Mouse (Mus musculus): Measurements from ENCODE around the gene Uqcr10. TPM values are rescaled to one million over a fixed set of nuclear protein-coding genes. Genes with fewer than 3 reads are reported as not detected.
"Not testable (repeated sequence)": the region's sequence is repeated elsewhere in the genome, so short reads cannot be mapped to it uniquely, and the experiment has no call there.

Uqcr10 gene
- polyA plus RNA-seq, 1 experiment from 2014 or later = 679 TPM

- Histone ChIP-seq H3K4me1 (replicated peaks) (peaks cover 7% of the 10 kb centered on the region; the same call in 1 of the 2 replicates), H3K27ac (no peak overlapping the region), H3K4me3 (replicated peaks) (no peak overlapping the region), H3K9ac (replicated peaks) (no peak overlapping the region), H3K27me3 (no peaks in the 10 kb centered on the region), H3K4me2 (no peak overlapping the region), H3K36me3 (no peaks in the 10 kb centered on the region), H3K9me3 (no peaks in the 10 kb centered on the region)
- WGBS = 82% methylated on average over 4 of the region's 4 CpGs
- no peak for ATAC-seq (ENCODE audit: insufficient number of reproducible peaks, insufficient read depth, low FRiP score, low TSS enrichment, low read depth)
These were observed 11.5 kb upstream of the Uqcr10 start for GRCm38 (mm10) chr11:4715596-4715995.

DNA sequence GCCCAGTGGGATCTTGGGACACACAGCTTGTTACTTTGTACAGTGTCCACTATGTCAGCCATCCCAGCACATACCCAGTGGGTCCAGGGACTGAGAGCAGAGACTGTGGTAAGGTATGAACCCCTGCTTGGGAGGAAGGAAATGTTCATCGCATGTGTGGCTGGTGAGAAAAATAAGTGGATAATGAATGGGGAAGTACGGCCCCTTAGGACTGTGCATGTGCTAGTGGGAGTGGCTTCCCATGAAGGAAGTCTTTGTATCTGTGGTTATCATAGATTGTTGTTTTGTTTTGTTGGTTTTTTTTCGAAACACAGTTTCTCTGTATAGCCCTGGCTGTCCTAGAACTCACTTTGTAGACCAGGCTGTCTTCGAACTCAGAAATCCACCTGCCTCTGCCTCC is 10.6 kb upstream of the Uqcr10 start:
- H3K27me3 ChIP-seq = no peaks in the 10 kb centered on the region
- 91% methylated on average over 4 of the region's 4 CpGs for WGBS

GRCm38 (mm10) chr11:4712822-4713221 is 8.7 kb upstream of the Uqcr10 start:
- H3K9ac ChIP-seq (replicated peaks) = no peak overlapping the region
- ATAC-seq (ENCODE audit: insufficient number of reproducible peaks, insufficient read depth, low FRiP score, low TSS enrichment, low read depth) = no peak
- no peak overlapping the region for H3K4me3 ChIP-seq (replicated peaks)
- no peaks in the 10 kb centered on the region for H3K27me3 ChIP-seq
- H3K36me3 ChIP-seq = no peaks in the 10 kb centered on the region
- no peaks in the 10 kb centered on the region for H3K4me1 ChIP-seq (replicated peaks)
- H3K27ac ChIP-seq = no peak overlapping the region
- no peaks in the 10 kb centered on the region for H3K9me3 ChIP-seq
- H3K4me2 ChIP-seq = no peak overlapping the region

More for the DNA sequence above, 10.6 kb upstream of the Uqcr10 start:
- no peak overlapping the region for H3K4me3 ChIP-seq (replicated peaks)
- H3K4me1 ChIP-seq (replicated peaks) = peaks cover 3% of the 10 kb centered on the region; the same call in 1 of the 2 replicates
- no peak overlapping the region for H3K4me2 ChIP-seq
- H3K27ac ChIP-seq = no peak overlapping the region
- no peaks in the 10 kb centered on the region for H3K36me3 ChIP-seq
- no peak overlapping the region for H3K9ac ChIP-seq (replicated peaks)
- H3K9me3 ChIP-seq = no peaks in the 10 kb centered on the region
- ATAC-seq (ENCODE audit: insufficient number of reproducible peaks, insufficient read depth, low FRiP score, low TSS enrichment, low read depth) = no peak

- ATAC-seq (ENCODE audit: insufficient number of reproducible peaks, insufficient read depth, low FRiP score, low TSS enrichment, low read depth); H3K9me3 ChIP-seq; H3K4me3 ChIP-seq (replicated peaks); H3K27me3 ChIP-seq; H3K36me3 ChIP-seq; H3K4me1 ChIP-seq (replicated peaks); H3K9ac ChIP-seq (replicated peaks); H3K4me2 ChIP-seq; H3K27ac ChIP-seq: not testable (repeated sequence)
- 84% methylated on average over 4 of the region's 4 CpGs for WGBS
These were observed 6.0 kb upstream of the Uqcr10 start for GRCm38 (mm10) chr11:4710188-4710587.

DNA sequence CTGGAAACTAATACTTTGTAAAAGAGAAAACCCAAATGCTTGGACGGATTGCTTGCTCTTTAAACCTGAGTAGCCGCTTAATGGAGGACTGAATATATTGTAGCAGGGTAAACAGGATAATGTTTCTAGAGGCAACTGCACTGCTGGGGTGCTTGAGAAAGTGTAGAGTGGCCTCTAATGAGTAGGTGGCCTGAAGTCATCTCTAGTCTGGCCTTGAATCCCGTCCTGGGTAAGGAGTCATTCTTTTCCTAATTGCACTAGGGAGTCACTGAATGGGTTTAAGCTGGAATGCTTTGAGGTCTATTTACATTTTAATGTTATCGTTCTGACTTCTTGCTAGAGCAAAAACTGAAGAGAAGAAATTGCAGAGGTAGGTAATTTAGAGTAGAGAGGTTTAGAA is 1.0 kb upstream of the Uqcr10 start:
- Histone ChIP-seq H3K27me3 (no peaks in the 10 kb centered on the region), H3K27ac (no peak overlapping the region), H3K36me3 (peaks cover 22% of the 10 kb centered on the region), H3K9ac (replicated peaks) (peak overlapping the region; percentile 54; the same call in 1 of the 2 replicates), H3K4me2 (peak overlapping the region; percentile 74), H3K4me1 (replicated peaks) (peaks cover 12% of the 10 kb centered on the region), H3K4me3 (replicated peaks) (peak overlapping the region; percentile 63), H3K9me3 (no peaks in the 10 kb centered on the region)
- ATAC-seq (ENCODE audit: insufficient number of reproducible peaks, insufficient read depth, low FRiP score, low TSS enrichment, low read depth) = no peak
- 11% methylated on average over 4 of the region's 4 CpGs for WGBS

DNA sequence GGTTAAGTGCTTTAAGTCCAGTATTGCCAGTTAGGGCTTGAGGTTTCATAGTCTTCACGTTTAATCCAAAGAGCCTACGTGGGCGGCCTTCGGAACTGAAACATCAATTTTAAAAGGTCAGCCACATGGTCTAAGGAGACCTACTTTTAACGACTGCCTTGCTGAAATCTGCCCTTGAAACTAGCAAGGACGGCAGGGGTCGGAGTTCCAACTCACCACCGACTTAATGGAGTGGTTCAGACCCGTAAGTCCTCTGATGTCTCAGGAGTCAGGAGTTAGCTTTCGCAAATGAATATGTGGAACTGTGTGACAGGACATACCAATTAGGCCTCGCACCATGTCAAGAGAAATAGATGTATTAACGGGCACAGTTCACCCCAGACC is 462 bp downstream of the Uqcr10 start:
- WGBS = 7% methylated on average over 12 of the region's 12 CpGs
- Histone ChIP-seq H3K9ac (replicated peaks) (peak overlapping the region; percentile 79), H3K4me1 (replicated peaks) (peaks cover 12% of the 10 kb centered on the region), H3K9me3 (no peaks in the 10 kb centered on the region), H3K4me2 (peak overlapping the region; percentile 74), H3K36me3 (peaks cover 22% of the 10 kb centered on the region), H3K4me3 (replicated peaks) (peak overlapping the region; percentile 63), H3K27ac (no peak overlapping the region), H3K27me3 (no peaks in the 10 kb centered on the region)
- ATAC-seq (ENCODE audit: insufficient number of reproducible peaks, insufficient read depth, low FRiP score, low TSS enrichment, low read depth) = no peak

DNA sequence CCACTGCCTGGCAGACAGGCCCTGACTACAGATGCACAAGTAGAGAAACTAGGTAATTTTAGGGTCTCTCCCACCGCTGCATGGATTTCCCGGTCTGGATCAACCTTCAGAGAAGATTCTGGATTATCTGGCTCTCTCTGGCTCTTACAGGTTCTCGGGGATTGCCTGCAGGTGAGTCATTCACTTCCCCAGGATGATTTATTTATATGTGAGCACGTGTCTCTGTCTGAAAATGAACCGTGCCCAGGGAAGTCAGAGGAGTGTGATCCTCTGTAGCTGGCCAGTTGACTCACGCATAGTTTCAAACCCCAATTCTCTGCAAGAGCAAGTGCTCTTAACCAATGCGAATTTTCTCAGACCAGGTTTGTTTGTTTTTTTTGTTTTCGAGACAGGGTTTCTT is 3.4 kb downstream of the Uqcr10 start:
- Histone ChIP-seq H3K9me3 (no peaks in the 10 kb centered on the region), H3K27ac (no peak overlapping the region), H3K4me1 (replicated peaks) (peaks cover 12% of the 10 kb centered on the region), H3K4me2 (no peak overlapping the region), H3K36me3 (peaks cover 22% of the 10 kb centered on the region), H3K27me3 (no peaks in the 10 kb centered on the region), H3K9ac (replicated peaks) (no peak overlapping the region), H3K4me3 (replicated peaks) (no peak overlapping the region)
- 86% methylated on average over 8 of the region's 8 CpGs for WGBS
- no peak for ATAC-seq (ENCODE audit: insufficient number of reproducible peaks, insufficient read depth, low FRiP score, low TSS enrichment, low read depth)

DNA sequence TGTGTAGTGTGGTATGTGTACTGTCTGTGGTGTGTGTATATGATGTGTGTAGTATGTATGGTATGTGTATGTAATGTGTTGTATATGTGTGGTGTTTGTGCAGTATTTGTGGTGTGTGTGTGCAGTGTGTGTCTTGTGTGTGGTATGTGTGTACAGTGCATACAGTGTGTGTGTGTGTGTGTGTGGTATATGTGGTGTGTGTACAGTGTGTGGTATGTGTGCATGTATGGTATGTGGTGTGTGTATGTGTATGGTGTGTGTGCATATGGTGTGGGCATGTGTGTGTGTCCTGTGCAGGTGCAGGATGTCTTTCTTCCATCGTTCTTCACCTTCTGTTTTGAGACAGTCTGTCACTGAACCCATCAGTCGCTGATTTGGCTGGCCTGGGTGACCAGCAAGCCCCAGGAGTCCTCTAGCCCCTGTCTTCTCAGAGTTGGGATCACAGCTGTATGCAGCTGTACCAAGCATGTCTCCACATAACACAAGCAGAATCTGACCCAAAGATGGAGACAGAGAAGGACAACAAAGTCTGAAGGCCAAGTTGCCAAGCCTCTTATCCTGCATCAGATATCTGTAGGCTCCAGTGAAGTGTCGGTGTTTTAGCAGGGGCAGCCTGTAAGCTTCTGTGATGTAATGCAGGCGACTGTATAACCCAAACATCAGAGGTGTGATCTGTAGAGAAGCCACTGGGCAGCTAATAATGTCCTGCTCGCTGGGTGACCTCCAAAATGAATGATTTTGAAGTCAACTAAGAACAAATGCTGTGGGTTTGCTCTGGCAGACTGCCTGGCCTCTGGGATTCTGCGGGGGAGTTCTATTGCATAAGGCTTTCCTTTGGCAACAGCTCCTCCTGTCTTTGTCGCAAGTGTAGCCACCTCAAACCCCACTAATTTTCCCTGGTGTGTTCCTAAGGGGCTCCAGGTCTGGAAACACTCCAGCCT is 6.8 kb downstream of the Uqcr10 start:
- H3K27ac ChIP-seq = no peak overlapping the region
- no peak overlapping the region for H3K9ac ChIP-seq (replicated peaks)
- H3K9me3 ChIP-seq = peaks cover 9% of the 10 kb centered on the region; the same call in 1 of the 2 replicates
- H3K4me3 ChIP-seq (replicated peaks) = no peak overlapping the region
- H3K36me3 ChIP-seq = peaks cover 19% of the 10 kb centered on the region
- 50% methylated on average over 7 of the region's 7 CpGs for WGBS
- no peak for ATAC-seq (ENCODE audit: insufficient number of reproducible peaks, insufficient read depth, low FRiP score, low TSS enrichment, low read depth)
- H3K4me1 ChIP-seq (replicated peaks) = no peaks in the 10 kb centered on the region
- H3K4me2 ChIP-seq = no peak overlapping the region
- H3K27me3 ChIP-seq = no peaks in the 10 kb centered on the region

DNA sequence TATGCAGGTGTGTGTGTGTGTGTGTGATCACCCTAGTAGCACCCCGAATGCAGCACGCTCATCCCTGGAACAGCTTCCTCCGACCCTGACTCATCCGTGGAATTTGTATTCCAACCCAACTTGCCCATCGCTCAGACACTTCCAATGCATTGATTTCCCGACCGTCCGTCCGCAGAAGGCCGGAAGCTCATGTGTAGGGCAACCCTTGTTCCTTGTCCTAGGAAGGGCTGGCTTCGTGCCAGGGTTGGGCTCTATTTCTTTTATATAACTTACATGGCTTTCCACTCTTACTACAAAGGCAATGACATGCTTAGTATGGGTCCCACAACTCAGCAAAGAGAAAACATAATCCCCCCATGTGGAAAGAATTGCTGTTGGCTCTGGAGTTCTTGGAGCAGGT is 12.0 kb downstream of the Uqcr10 start:
- no peak overlapping the region for H3K4me3 ChIP-seq (replicated peaks)
- no peak overlapping the region for H3K27ac ChIP-seq
- H3K4me1 ChIP-seq (replicated peaks) = no peaks in the 10 kb centered on the region
- H3K27me3 ChIP-seq = no peaks in the 10 kb centered on the region
- WGBS = 92% methylated on average over 11 of the region's 11 CpGs
- no peaks in the 10 kb centered on the region for H3K36me3 ChIP-seq
- H3K9me3 ChIP-seq = peaks cover 9% of the 10 kb centered on the region; the same call in 1 of the 2 replicates
- no peak overlapping the region for H3K4me2 ChIP-seq
- H3K9ac ChIP-seq (replicated peaks) = no peak overlapping the region
- no peak for ATAC-seq (ENCODE audit: insufficient number of reproducible peaks, insufficient read depth, low FRiP score, low TSS enrichment, low read depth)

GRCm38 (mm10) chr11:4691213-4691612 is 12.9 kb downstream of the Uqcr10 start:
- H3K4me1 ChIP-seq (replicated peaks) = no peaks in the 10 kb centered on the region
- no peaks in the 10 kb centered on the region for H3K36me3 ChIP-seq
- no peak overlapping the region for H3K9ac ChIP-seq (replicated peaks)
- H3K27ac ChIP-seq = no peak overlapping the region
- 70% methylated on average over 10 of the region's 10 CpGs for WGBS
- H3K9me3 ChIP-seq = peaks cover 9% of the 10 kb centered on the region; the same call in 1 of the 2 replicates
- H3K4me3 ChIP-seq (replicated peaks) = no peak overlapping the region
- ATAC-seq (ENCODE audit: insufficient number of reproducible peaks, insufficient read depth, low FRiP score, low TSS enrichment, low read depth) = no peak
- H3K27me3 ChIP-seq = no peaks in the 10 kb centered on the region
- H3K4me2 ChIP-seq = no peak overlapping the region

GRCm38 (mm10) chr11:4690353-4690752 is 13.8 kb downstream of the Uqcr10 start:
- no peak overlapping the region for H3K27ac ChIP-seq
- peaks cover 9% of the 10 kb centered on the region; the same call in 1 of the 2 replicates for H3K9me3 ChIP-seq
- no peak overlapping the region for H3K4me3 ChIP-seq (replicated peaks)
- H3K9ac ChIP-seq (replicated peaks) = no peak overlapping the region
- no peaks in the 10 kb centered on the region for H3K27me3 ChIP-seq
- 86% methylated on average over 7 of the region's 7 CpGs for WGBS
- H3K36me3 ChIP-seq = no peaks in the 10 kb centered on the region
- ATAC-seq (ENCODE audit: insufficient number of reproducible peaks, insufficient read depth, low FRiP score, low TSS enrichment, low read depth) = no peak
- no peak overlapping the region for H3K4me2 ChIP-seq
- H3K4me1 ChIP-seq (replicated peaks) = 0 out of 2 replicates have a peak, but pooled peaks cover 5% of the 10 kb centered on the region
